Mouse (Mus musculus) lung, postnatal 36 days (tissue): ENCODE data around the gene Hist1h2ad.
"Not testable (repeated sequence)": the region's sequence is repeated elsewhere in the genome, so short reads cannot be mapped to it uniquely, and the experiment has no call there.

ENCODE experiments used
- DNase-seq: peaks from one replicate; pipeline ENCODE4 v3.0.0; 2022; ENCODE audit warnings: mixed read lengths

Hist1h2ad gene

GRCm38 (mm10) chr13:23586099-23586939 is 12.1 kb downstream of the Hist1h2ad start:
- no peak for DNase-seq

GRCm38 (mm10) chr13:23586940-23587225 is 12.7 kb downstream of the Hist1h2ad start:
- DNase-seq, result no peak

GRCm38 (mm10) chr13:23591206-23591605 is 17.0 kb downstream of the Hist1h2ad start:
- no peak for DNase-seq

GRCm38 (mm10) chr13:23591886-23592285 is 17.7 kb downstream of the Hist1h2ad start:
- DNase-seq, result not testable (repeated sequence)

- no peak for DNase-seq
These were observed 18.4 kb downstream of the Hist1h2ad start for GRCm38 (mm10) chr13:23592614-23593013.

- peak; percentile 49 for DNase-seq
These were observed 19.0 kb downstream of the Hist1h2ad start for GRCm38 (mm10) chr13:23593051-23593770.

- no peak for DNase-seq
These were observed 21.0 kb downstream of the Hist1h2ad start for GRCm38 (mm10) chr13:23595185-23595584.

- DNase-seq, result no peak
These were observed 21.6 kb downstream of the Hist1h2ad start for GRCm38 (mm10) chr13:23595622-23596372.

- peak; percentile 83 for DNase-seq
These were observed 23.8 kb downstream of the Hist1h2ad start for GRCm38 (mm10) chr13:23597957-23598356.

- DNase-seq, result peak; percentile 69
These were observed 29.1 kb downstream of the Hist1h2ad start for GRCm38 (mm10) chr13:23603182-23603699.

- DNase-seq, result no peak
These were observed 30.3 kb downstream of the Hist1h2ad start for GRCm38 (mm10) chr13:23604452-23604851.

- DNase-seq, result no peak
These were observed 30.9 kb downstream of the Hist1h2ad start for GRCm38 (mm10) chr13:23605052-23605451.

- DNase-seq, result no peak
These were observed 35.0 kb downstream of the Hist1h2ad start for GRCm38 (mm10) chr13:23609209-23609608.

- no peak for DNase-seq
These were observed 35.7 kb downstream of the Hist1h2ad start for GRCm38 (mm10) chr13:23609844-23610243.

- no peak for DNase-seq
These were observed 36.2 kb downstream of the Hist1h2ad start for GRCm38 (mm10) chr13:23610393-23610792.

GRCm38 (mm10) chr13:23611638-23612037 is 37.5 kb downstream of the Hist1h2ad start:
- no peak for DNase-seq

GRCm38 (mm10) chr13:23620056-23620732 is 46.0 kb downstream of the Hist1h2ad start:
- DNase-seq, result no peak

- peak; percentile 91 for DNase-seq
These were observed 46.8 kb downstream of the Hist1h2ad start, which contains the start of gene Hist1h2be for GRCm38 (mm10) chr13:23620733-23621531. Gene Hist1h2be (minus strand): TSS chr13:23621124.

- peak; percentile 91 for DNase-seq
These were observed 47.5 kb downstream of the Hist1h2ad start for GRCm38 (mm10) chr13:23621532-23622174.

GRCm38 (mm10) chr13:23622175-23622671 is 48.0 kb downstream of the Hist1h2ad start, which contains the start of gene Hist1h1e:
Gene Hist1h1e (minus strand): TSS chr13:23622558.
- DNase-seq, result peak; percentile 93
